Mouse (Mus musculus) adrenal gland, postnatal 4 days (tissue): Measurements from ENCODE around the gene Abcc12. TPM values are rescaled to one million over a fixed set of nuclear protein-coding genes. Genes with fewer than 3 reads are reported as not detected.

Source experiments
- DNase-seq, 2 experiments: peaks; one replicate each; pipeline ENCODE4 v3.0.0; 2021 to 2022; ENCODE audit warnings: low spot score in 2 of 2, mixed read lengths in 2 of 2
- microRNA-seq: library from miRNA; unstranded; fragments of <30 nt; microRNA quantifications from one replicate; pipeline ENCODE4 v1.2.0, GENCODE M21; 2021
- total RNA-seq, 2 experiments: library from RNA; stranded (reverse); gene quantifications; 2 replicates each; pipeline ENCODE4 v1.2.3; 2021

The Abcc12 gene
- total RNA-seq, 2 experiments from 2014 or later: 0.17 to 0.23 TPM

DNA sequence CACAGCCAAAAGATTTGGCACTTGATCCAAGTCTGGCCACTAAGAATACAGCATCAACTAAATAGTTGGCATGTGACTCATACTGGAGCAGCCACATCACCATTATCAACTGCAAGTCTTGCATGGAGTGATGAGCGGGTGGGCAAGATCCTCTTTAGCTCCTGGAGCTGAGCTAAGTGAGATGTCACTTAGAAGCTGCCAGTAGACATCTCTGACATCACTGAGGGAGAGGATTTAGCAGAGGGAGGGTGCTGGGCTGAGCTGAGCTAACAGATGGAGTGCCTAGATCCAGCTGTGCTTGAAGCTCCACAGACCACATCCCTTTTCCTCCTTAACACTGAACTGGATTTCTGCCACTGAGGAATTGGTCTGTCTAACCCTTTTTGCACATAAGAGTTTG, 143.1 kb downstream of the Abcc12 start:
- no peak for DNase-seq

Small RNA genes within 50 kb of the gene (microRNA-seq; reads per million reads assigned to microRNA genes)
- gene Gm44348: not detected

Other genes with a start within 250 kb of the Abcc12 start
- gene Lonp2, start 43.4 kb upstream of the Abcc12 start, total RNA-seq: 10 to 100 TPM; 82.2 to 82.3 TPM
- gene Gm10638, start 165.0 kb upstream of the Abcc12 start, total RNA-seq: 1 to 10 TPM; 4.2 to 5.2 TPM
- 10 to 100 TPM; 32.0 to 35.5 TPM for gene Siah1a, start 165.2 kb upstream of the Abcc12 start, total RNA-seq